Mouse (Mus musculus): Measurements from ENCODE around the gene Ddx54. TPM values are rescaled to one million over a fixed set of nuclear protein-coding genes. Genes with fewer than 3 reads are reported as not detected.
A peak's percentile ranks its signal among the peaks of the same experiment; 100 is the strongest.

Gene Ddx54
- total RNA-seq, 2 experiments from 2014 or later = 27.1 to 28.3 TPM

GRCm38 (mm10) chr5:120606590-120607200 lies 5.8 kb upstream of the Ddx54 start:
- DNase-seq = no peak
- intact Hi-C loops (cut with DNase I) = loop anchor here (10.0 kb wide), 1 partner anchor 462 kb away; no protein-coding TSS in a partner anchor

DNA sequence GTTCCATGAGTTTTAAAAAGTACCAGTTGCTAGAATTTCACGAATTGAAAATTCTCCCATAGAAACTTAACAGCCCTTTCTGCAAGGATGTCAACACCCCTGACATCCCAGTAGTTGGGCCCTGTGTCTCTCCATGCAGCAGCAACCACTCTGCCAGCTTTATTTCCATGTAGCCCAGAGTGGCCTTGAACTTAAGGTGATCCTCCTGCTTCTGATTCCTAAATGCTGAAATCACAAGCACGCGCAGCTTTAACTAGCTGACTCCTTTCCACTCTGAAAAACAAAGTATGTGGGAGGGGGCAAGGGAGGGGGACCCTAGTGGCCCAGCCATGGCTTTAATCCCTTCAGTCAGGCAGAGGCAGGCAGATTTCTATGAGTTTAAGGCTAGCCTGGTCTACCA lies 5.2 kb upstream of the Ddx54 start:
- intact Hi-C loops (cut with DNase I) = loop anchor here (10.0 kb wide), 1 partner anchor 463 kb away; no protein-coding TSS in a partner anchor

GRCm38 (mm10) chr5:120609246-120609775 lies 3.2 kb upstream of the Ddx54 start:
- DNase-seq = no peak
- intact Hi-C loops (cut with DNase I) = loop anchor here (10.0 kb wide), 1 partner anchor 465 kb away; no protein-coding TSS in a partner anchor

More for the DNA sequence above, 5.2 kb upstream of the Ddx54 start:
- DNase-seq = no peak

DNA sequence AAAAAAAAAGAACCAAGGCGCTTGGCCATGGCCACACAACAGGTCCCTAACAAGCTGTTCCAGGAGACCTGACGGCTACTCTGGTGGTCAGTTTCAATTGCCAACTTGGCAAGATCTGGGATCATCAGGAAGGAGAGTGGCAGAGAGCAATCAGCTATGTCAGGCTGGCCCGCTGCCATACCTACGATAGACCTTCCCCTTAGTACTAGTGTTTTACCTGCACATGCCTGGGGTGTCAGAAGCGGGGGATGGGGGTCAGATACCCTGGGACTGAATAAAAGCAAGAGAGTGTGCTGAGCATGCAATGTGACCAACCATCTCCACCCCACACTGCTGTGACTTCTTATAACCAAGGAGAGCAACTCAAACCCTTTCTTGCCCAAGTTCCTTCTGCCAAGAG lies 1.6 kb upstream of the Ddx54 start:
- no peak for DNase-seq
- intact Hi-C loops (cut with DNase I) = no loop called here

- intact Hi-C loops (cut with DNase I) = no loop called here
- no peak for DNase-seq
These were observed 1.1 kb upstream of the Ddx54 start for GRCm38 (mm10) chr5:120611416-120611815.

DNA sequence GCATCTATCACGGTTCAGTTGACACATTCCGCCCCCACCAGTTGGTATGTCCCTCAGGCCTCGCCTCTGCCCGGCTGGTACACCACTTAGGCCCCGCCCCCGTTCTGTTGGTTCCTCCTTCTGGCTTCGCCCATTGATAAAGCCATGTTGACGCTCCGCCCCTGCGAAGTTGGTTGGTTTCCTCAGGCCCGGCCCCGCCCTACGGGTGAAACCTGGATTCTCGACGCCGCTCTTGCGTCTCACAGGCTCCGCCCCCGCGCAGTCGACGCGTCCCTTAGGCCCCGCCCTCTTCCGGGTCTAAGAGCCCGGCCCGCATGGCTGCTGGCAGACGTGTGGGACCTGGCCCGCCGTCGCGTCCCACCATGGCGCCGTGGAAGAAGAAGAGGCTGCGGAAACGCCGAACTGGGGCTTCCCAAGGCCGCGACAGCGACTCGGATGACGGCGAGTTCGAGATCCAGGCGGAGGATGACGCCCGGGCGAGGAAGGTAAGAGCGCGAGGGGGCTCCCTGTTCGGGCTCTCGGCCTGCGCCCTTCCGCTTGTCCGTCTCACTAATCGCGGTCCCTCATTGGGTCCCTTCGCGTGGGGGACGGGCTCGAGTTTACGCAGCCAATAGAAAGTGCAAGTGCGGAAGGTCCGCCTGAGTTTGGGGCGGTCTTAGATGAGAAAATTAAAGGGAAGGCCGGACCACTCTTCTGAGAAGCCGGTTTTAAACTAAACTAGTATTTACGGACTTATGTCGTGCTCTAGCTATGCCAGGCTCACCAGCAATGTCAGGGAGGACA lies 474 bp downstream of the Ddx54 start:
- peak; percentile 100 for DNase-seq
- intact Hi-C loops (cut with DNase I) = no loop called here

DNA sequence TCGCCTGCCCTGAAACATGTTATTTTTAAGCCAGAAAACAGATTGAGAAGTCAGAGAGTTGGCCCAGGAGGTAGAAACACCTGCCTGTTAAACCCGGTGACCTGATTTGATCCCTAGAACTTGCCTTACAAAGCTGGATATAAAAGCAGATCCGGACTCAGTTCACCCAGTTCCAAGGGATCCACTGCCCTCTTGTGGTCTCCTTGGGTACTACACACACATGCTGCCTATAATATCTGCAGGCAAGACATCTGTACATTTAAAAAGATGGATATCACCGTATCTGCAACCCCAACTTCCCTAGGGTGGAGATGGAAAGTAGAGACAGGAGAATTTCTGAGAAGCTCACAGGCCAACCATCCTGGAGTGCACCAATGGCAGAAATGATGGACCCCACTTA lies 3.4 kb downstream of the Ddx54 start:
- intact Hi-C loops (cut with DNase I) = no loop called here
- DNase-seq = no peak

- intact Hi-C loops (cut with DNase I) = no loop called here
- no peak for DNase-seq
These were observed 6.2 kb downstream of the Ddx54 start for GRCm38 (mm10) chr5:120618778-120619177.

DNA sequence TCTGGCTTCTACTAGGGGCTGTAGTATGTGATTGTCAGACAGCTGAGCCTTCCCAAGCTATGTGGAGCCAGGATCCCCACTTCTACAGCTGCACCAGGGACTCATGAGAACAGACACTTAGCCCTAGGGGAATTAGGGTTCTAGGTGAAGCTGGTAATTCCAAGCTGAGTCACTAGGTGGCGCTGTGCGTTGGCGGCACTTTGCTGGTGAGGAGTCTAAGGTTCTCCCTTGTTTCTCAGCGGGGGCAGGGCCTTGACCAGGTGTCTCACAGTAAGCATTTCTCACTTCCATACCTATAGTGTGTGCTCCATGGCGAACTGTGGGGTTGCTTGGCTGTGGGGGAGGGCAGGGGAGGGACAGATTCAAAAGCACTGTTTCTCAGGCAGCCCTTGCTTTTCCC lies 6.7 kb downstream of the Ddx54 start:
- peak in 1 of 2 experiments; percentile 64 for DNase-seq
- intact Hi-C loops (cut with DNase I) = no loop called here

- peak; percentile 84 to 90 for DNase-seq
- intact Hi-C loops (cut with DNase I) = loop anchor here (1.0 to 2.0 kb wide), 3 partner anchors 53 to 126 kb away; no protein-coding TSS in a partner anchor
These were observed 8.0 kb downstream of the Ddx54 start for GRCm38 (mm10) chr5:120620375-120621077.

GRCm38 (mm10) chr5:120621078-120621765 lies 8.7 kb downstream of the Ddx54 start:
- no peak for DNase-seq
- intact Hi-C loops (cut with DNase I) = loop anchor here (2.0 kb wide), 1 partner anchor 94 kb away; no protein-coding TSS in a partner anchor

- no peak for DNase-seq
- intact Hi-C loops (cut with DNase I) = loop anchor here (2.0 kb wide), 1 partner anchor 93 kb away; no protein-coding TSS in a partner anchor
These were observed 9.3 kb downstream of the Ddx54 start for GRCm38 (mm10) chr5:120621846-120622197.

GRCm38 (mm10) chr5:120622198-120622851 lies 9.8 kb downstream of the Ddx54 start:
- intact Hi-C loops (cut with DNase I) = no loop called here
- no peak for DNase-seq

DNA sequence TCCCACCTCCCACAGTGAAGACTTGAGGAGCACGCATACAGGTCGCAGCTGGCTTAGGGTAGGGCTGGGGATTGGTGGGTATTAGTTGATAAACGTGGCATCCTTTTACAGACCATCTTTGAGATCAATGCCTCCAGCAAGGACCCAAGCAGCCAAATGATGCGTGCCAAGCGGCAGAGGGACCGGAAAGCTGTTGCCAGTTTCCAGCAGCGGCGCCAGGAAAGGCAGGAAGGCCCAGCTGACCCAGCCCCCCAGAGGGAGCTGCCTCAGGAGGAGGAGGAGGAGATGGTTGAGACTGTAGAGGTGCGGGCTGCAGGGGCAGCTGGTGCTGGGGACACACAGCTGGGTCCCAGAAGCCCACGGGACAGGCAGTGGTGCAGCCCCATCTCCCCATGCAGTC lies 11.9 kb downstream of the Ddx54 start:
- intact Hi-C loops (cut with DNase I) = no loop called here
- no peak for DNase-seq

- intact Hi-C loops (cut with DNase I) = no loop called here
- DNase-seq = no peak
These were observed 13.9 kb downstream of the Ddx54 start for GRCm38 (mm10) chr5:120626399-120626798.

GRCm38 (mm10) chr5:120627515-120628300 lies 15.2 kb downstream of the Ddx54 start:
- DNase-seq = no peak
- intact Hi-C loops (cut with DNase I) = no loop called here

DNA sequence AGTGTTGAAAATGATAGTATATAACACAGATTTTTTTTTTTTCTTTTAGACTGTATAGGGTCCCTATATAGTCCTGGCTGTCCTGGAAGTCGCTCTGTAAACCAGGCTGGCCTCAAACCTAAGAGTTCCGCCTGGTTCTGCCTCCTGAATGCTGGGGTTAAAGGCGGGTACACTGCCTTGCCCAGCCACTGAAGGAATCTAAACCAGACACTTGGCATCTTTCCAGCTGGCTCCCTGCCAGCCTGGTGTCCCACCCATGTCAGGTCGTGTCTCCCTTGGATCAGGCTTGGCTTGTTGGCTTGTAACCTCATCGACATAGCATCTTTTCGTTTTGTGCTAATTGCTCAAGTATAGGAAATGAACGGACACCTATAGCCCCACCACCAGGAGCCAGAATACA lies 16.1 kb downstream of the Ddx54 start:
- peak in 1 of 2 experiments; percentile 47 for DNase-seq
- intact Hi-C loops (cut with DNase I) = no loop called here

DNA sequence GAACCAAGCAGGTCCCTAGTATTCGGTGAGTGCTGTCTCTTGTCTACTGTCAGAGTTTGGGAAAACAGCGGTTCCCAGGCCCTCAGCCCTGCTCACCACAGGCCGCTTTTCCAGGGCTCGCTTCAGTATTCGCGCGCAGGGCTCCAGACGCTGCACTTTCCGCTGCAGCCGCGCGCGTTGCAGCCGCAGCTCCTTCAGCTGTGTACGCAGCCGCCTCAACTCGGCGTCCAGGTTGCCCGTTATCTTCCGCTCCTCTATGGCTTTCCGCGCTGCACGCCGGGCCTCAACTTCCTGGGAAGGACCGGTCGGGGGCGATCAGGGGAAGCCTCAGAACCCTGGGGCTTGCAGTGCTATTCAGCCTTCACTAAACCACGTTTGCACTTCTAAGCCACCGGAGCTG lies 18.6 kb downstream of the Ddx54 start:
- no peak for DNase-seq
- intact Hi-C loops (cut with DNase I) = no loop called here

GRCm38 (mm10) chr5:120631892-120632291 lies 19.4 kb downstream of the Ddx54 start:
- no peak for DNase-seq
- intact Hi-C loops (cut with DNase I) = no loop called here

Data from heart, postnatal 10 days (tissue).